Mouse (Mus musculus): ENCODE measurements around the gene Ehmt1.

Ehmt1 gene

DNA sequence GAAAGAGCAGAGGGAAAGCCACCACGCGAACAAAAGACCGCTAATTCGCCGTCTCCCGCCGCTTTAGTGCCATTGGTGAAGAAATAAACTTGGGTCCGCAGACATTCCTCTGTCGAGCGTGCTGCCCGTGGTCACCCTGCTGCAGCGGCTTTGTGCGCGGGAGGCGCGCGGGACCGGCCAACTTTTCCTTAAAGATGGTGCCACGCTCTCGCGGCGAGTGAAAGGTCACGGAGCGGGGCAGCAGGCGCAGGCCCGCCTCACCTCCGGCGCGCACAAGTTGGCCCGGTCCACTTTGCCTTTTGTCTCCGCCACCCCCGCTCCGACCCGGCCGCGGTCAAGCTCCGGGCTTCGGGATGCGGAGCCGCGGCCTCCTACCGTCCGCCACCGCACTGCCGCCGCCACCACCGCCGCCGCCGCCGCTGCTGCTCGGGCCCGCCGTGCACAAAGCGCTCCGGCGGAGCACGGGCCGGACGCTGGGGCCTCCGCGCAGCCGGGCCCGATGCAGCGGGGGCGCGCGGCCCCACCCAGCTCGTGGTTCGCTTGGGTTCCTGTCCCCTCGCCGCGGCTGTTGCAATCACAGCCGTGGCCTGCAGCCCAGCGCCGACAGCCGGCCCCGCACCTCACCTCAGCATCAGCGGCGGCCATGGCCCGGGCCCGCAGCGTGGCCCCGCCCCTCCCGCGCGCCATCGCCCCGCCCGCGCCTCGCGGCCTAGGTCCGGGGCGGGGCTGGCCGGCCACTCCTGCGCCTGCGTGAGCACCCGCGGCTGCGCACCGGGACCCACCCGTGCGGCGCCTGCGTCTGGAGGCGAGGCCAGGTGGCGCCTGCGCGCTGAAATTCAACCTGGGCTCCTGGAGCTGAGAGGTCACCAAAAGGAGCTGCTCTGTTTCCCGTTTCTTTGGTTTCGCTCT lies at the start of gene Ehmt1:
Gene Ehmt1 (minus strand): TSS at position 685 of the 909 bp plus-strand sequence.
- peak; percentile 95 for DNase-seq (ENCODE audit: low read depth, low spot score)

DNA sequence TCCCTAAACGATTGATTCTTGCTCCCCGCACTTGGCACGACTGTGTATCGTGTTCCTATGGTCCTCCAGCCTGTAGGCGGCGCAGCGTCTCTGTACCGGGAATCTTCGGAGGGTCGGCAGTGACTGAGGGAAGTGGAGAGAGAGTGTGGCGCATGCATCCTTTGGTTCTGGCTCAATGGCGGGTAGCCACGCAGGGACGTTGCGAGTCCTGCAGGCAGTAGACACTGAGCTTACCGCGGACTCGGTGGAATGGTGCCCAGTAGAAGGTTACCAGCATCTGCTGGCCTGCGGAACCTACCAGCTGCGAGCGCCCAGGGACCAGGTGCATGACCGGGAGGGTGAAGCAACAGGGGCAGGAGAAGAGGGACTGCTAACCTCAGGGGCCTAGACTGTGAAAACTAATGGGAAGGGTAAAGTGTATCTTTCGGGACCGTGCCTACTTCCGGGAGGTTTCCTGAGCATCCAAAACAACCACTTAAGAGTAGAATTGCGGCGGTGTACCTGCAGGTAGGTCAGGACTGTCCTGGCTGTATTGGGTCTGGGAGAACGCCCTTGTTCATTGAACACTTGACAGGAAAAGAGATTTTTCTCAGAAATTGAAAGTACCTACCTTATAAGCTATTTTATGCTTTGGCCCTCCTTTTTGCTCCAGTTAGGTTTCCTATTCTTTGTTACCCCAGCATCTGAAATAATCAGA lies 43.0 kb upstream of the Ehmt1 start, which contains the start of gene Dph7:
Gene Dph7 (plus strand): TSS at position 97 of the 697 bp plus-strand sequence.
- peak; percentile 91 for DNase-seq (ENCODE audit: low read depth, low spot score)

- DNase-seq (ENCODE audit: low read depth, low spot score): no peak
These were observed 41.5 kb upstream of the Ehmt1 start for GRCm38 (mm10) chr2:24960910-24961309.

- no peak for DNase-seq (ENCODE audit: low read depth, low spot score)
These were observed 33.2 kb upstream of the Ehmt1 start for GRCm38 (mm10) chr2:24952537-24953055.

GRCm38 (mm10) chr2:24950189-24950535 lies 30.7 kb upstream of the Ehmt1 start:
- DNase-seq (ENCODE audit: low read depth, low spot score): peak; percentile 56

GRCm38 (mm10) chr2:24949421-24950188 lies 30.2 kb upstream of the Ehmt1 start, which contains the start of gene Zmynd19:
Gene Zmynd19, plus strand, starts transcription at chr2:24949792.
- DNase-seq (ENCODE audit: low read depth, low spot score): peak; percentile 99

DNA sequence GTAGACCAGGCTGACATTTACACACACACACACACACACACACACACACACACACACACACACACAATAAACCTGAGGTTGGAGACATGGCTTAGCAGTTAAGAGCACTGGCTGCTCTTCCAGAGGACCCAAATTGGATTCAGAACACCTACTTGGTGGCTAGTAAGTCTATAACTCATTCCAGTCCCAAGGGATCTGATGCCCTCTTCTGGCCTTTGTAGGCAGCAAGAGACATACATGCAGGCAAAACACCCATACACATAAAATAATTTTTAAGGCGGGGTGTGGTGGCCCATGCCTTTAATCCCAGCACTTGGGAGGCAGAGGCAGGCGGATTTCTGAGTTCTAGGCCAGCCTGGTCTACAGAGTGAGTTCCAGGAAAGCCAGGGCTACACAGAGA lies 24.9 kb upstream of the Ehmt1 start:
- DNase-seq (ENCODE audit: low read depth, low spot score): peak; percentile 61

DNA sequence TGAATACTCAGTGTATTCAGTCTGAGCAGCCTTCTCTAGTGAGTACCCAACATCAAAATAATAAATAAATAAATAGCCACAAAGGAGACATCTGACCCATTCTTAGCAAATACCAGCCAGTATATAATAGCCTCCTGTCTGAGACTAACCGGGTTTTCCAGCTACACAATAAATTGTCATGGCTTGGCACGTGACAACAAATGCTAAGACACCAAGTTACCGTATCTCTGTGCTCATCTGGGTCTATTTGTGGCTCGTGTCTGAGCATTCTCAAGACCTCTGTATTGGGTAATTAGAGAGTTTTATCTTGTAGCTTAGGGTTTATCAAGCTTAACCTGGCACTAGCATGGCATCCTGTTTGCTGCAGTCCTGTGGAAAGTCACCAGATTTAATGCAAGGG lies 22.7 kb upstream of the Ehmt1 start:
- no peak for DNase-seq (ENCODE audit: low read depth, low spot score)

DNA sequence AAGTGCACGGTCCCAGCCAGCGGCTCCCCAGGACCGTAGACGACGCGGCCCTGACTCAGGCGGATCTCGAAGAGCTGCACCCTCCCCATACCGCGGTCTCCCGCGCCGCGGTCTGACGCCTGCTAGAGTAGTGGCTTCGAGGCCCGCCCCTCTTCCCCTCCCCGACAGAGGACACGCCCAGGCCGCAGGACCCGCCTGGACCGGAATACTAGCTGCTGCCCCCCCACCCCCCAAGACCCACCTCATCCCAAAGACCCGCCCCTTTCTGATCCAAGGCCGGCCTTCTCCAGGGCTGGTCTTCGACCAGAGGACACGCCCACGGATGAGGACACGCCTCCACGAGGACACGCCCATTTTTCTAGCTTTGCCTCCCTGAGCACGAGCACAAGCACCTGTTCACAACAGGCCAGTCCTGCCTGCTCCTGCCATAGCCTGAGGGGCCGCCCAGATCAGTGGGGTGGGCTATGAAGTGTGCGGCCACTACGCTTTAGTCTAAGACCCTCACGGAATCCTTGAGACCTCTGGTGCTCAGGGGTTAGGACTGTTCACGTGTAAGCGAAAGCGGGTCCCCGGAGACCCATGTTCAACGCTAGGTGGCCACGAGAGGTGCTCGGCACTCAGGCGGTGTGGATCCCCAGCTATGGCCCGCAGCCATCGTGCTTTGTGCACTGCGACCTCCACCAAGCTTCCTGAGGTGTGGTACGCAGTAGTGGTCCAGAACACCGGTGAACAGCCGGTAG lies 15.8 kb upstream of the Ehmt1 start, which contains the start of gene Arrdc1:
Gene Arrdc1 (minus strand): TSS at position 196 of the 740 bp plus-strand sequence.
- DNase-seq (ENCODE audit: low read depth, low spot score): peak; percentile 99

DNA sequence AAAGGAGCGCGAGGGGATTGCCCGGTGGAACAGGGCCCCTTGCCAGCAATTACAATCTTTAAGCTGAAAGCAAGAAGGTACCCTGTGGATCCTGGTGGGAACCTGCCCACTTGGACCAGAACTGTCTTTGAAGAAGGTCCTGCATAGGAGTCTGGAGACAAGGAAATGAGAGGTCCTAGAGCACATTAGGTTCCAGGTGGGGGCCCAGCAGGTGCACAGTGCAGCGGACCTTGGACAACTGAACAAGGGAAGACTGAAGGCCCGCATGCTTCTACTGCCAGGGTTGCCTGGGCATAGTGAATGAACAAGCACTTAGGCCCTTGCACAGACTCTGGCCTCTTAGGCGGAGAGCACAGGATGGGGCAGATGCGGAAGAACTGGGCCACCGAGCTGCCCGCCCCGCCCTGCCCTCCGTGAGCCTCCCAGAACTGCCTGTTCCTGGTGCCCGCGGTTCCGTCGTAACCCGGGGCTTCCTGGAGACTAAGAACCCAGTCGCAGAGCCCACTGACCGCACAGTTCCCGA lies 15.1 kb upstream of the Ehmt1 start:
- peak; percentile 12 for DNase-seq (ENCODE audit: low read depth, low spot score)

- DNase-seq (ENCODE audit: low read depth, low spot score): no peak
These were observed 10.2 kb upstream of the Ehmt1 start for GRCm38 (mm10) chr2:24929593-24929992.

DNA sequence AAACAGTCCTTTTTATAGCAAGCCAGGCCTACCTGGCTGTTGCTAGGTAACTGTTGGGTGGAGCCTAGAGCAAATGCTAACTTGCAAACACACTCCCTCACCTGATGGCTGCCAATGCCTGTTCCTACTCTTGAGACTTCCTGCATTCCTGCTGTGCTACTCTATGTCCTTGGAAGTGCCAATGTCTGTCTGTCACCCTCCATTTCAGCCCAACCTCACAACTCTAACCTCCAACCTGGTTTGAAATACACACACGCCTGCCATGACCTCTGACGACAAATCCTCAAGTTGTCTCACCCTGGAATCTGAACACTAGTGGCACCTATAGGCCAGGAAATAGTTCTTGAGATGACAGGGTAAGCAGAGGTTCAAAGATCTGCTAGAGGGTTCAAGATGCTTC lies 9.7 kb upstream of the Ehmt1 start:
- peak; percentile 45 for DNase-seq (ENCODE audit: low read depth, low spot score)

GRCm38 (mm10) chr2:24927810-24928479 lies 8.5 kb upstream of the Ehmt1 start:
- DNase-seq (ENCODE audit: low read depth, low spot score): no peak

- no peak for DNase-seq (ENCODE audit: low read depth, low spot score)
These were observed 7.5 kb upstream of the Ehmt1 start for GRCm38 (mm10) chr2:24926965-24927358.

DNA sequence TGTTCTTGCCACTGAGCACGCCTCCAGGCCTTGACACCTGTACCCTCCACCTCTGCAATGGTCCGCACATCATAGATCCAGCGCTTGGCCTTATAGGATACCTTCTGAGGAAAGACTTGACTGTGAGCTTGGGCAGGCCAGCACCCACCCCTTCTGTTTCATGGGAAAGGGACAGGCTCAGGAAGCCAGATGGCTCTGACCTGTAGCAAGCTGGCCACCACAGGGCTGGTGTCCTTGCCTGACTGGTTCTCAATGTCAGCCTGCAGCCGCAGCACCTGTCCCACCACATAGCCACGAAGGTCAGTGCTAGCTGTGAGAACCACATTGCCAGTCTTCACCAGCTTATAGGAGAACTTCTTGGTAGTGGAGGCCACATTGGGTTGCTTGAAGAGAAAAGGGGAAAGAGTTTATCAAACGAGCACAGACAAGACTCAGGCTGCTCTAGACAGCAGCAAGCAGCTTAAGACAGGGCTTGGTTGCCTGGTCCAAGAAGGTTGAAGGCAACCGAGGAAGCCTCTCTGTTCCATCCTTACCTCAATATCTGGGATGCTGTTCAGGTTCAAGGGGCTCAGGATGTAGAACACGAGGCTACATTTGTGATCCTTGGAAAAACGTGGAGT lies 7.0 kb upstream of the Ehmt1 start:
- no peak for DNase-seq (ENCODE audit: low read depth, low spot score)

- no peak for DNase-seq (ENCODE audit: low read depth, low spot score)
These were observed 5.9 kb upstream of the Ehmt1 start for GRCm38 (mm10) chr2:24925284-24925683.

DNA sequence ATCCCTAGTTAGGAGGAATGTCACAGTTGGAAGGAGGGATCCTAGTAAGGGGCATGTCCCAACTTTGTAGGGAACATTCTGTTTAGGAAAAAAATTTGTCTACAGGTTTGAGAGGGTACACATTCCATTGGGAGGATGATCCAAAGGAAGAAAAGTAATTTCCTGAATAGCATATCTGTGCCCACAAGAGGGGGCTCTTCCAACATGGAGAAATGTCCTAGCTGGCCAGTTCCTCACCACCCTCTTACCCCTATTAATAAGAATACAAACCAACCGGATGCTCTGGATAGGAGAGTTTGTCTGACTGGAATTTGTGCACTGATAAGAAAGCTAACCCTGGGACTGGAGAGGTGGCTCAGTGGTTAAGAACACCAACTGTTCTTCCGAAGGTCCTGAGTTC lies 4.1 kb upstream of the Ehmt1 start:
- DNase-seq (ENCODE audit: low read depth, low spot score): peak; percentile 39

DNA sequence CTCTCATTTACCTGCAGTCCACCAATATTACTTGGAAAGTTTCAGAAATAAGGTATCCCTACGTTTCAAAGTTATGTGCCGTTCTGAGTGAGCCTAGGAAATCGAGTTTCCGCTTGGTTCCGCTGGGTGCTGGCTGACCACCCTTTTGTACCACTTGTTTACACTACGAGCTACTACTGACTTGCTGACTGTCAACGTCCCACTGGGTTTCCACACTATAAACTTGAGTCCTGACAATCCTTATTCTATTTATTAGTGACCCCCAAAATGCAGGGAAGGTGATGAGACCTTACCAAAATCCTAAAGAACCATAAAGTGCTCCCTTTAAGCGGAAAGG lies 393 bp upstream of the Ehmt1 start:
- no peak for DNase-seq (ENCODE audit: low read depth, low spot score)

DNA sequence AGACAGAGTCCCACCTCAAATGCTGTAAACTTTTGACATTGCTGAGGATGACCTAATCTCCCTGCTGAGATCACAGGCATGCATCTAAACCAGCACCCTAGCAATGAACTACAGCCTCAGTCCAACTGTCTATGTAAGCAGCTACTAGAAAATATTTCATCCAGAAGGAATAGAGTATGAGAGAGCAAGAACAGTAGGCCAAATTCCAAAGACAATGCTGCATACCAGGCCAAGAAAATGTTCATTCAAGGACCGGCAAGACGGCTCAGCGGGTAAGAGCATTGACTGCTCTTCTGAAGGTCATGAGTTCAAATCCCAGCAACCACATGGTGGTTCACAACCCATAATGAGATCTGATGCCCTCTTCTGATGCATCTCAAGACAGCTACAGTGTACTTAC lies 4.7 kb downstream of the Ehmt1 start:
- peak; percentile 18 for DNase-seq (ENCODE audit: low read depth, low spot score)

- DNase-seq (ENCODE audit: low read depth, low spot score): no peak
These were observed 6.8 kb downstream of the Ehmt1 start for GRCm38 (mm10) chr2:24912589-24912988.
